11 mouse cellular contexts compared by ENCODE assay signal in genomic region chr1:165579332-165579731, GRCm38 (mm10). TPM values are rescaled to one million over a fixed set of nuclear protein-coding genes. Genes with fewer than 3 reads are reported as not detected.
DNase-seq lines count a peak whose midpoint lies in the region; ATAC-seq and TF ChIP-seq lines count a peak whose summit lies in the region.
"Had no signal": no experiment of that assay in that cellular context is flagged by ENCODE, and none has a peak within 500 bp of the region (broad histone marks: within the 10 kb centered on the region; RNA-seq: fewer than 3 reads in every experiment).

No protein-coding gene starts in this region.

- no peaks in the 10 kb centered on the region for H3K4me1 ChIP-seq in embryonic facial prominence, embryonic 11.5 days (ENCODE audit: control insufficient read depth, insufficient read depth, low read length)
- no peaks in the 10 kb centered on the region for H3K4me1 ChIP-seq in embryonic facial prominence, embryonic 10.5 days
- H3K4me1 ChIP-seq in lung, postnatal 0 days (ENCODE audit: insufficient read depth, low read depth, low read length): no peaks in the 10 kb centered on the region
- 0 out of 2 replicates have a peak, but pooled peaks cover 6% of the 10 kb centered on the region for H3K4me1 ChIP-seq in limb, embryonic 10.5 days
- H3K4me1 ChIP-seq: neural tube, embryonic 13.5 days had no signal

- ATAC-seq in embryonic facial prominence, embryonic 11.5 days (replicated peaks; ENCODE audit: insufficient number of reproducible peaks, low FRiP score, low TSS enrichment, low read depth): no peak
- no peak for ATAC-seq in lung, postnatal 0 days
- ATAC-seq in megakaryocyte progenitor cell, adult 5-6 weeks (replicated peaks; ENCODE audit: poor library complexity): peak; percentile 37; the same call in 1 of the 2 replicates

- H3K27me3 ChIP-seq in embryonic facial prominence, embryonic 11.5 days (ENCODE audit: control insufficient read depth, insufficient read depth, low read length): no peaks in the 10 kb centered on the region
- H3K27me3 ChIP-seq in embryonic facial prominence, embryonic 10.5 days (replicated peaks; ENCODE audit: low read depth, poor library complexity, severe bottlenecking): no peaks in the 10 kb centered on the region
- H3K27me3 ChIP-seq in lung, postnatal 0 days (replicated peaks; ENCODE audit: insufficient read depth, low read length): no peaks in the 10 kb centered on the region
- H3K27me3 ChIP-seq in limb, embryonic 10.5 days (ENCODE audit: low read depth, poor library complexity, severe bottlenecking): no peaks in the 10 kb centered on the region
- H3K27me3 ChIP-seq: neural tube, embryonic 13.5 days had no signal

- H3K36me3 ChIP-seq in embryonic facial prominence, embryonic 11.5 days (replicated peaks; ENCODE audit: control insufficient read depth, insufficient read depth, low read depth, low read length): no peaks in the 10 kb centered on the region
- H3K36me3 ChIP-seq in embryonic facial prominence, embryonic 10.5 days (replicated peaks): no peaks in the 10 kb centered on the region
- no peaks in the 10 kb centered on the region for H3K36me3 ChIP-seq in lung, postnatal 0 days (ENCODE audit: insufficient read depth, low read length)
- H3K36me3 ChIP-seq in limb, embryonic 10.5 days: no peaks in the 10 kb centered on the region
- H3K36me3 ChIP-seq: neural tube, embryonic 13.5 days had no signal

- 47% methylated on average over 5 of the region's 5 CpGs for WGBS in embryonic facial prominence, embryonic 11.5 days
- 50% methylated on average over 5 of the region's 5 CpGs for WGBS in embryonic facial prominence, embryonic 10.5 days
- WGBS in lung, postnatal 0 days: 50% methylated on average over 5 of the region's 5 CpGs
- 53% methylated on average over 5 of the region's 5 CpGs for WGBS in limb, embryonic 10.5 days

- no peaks in the 10 kb centered on the region for H3K9me3 ChIP-seq in embryonic facial prominence, embryonic 11.5 days (replicated peaks; ENCODE audit: control insufficient read depth, low read length)
- H3K9me3 ChIP-seq in embryonic facial prominence, embryonic 10.5 days: no peaks in the 10 kb centered on the region
- no peaks in the 10 kb centered on the region for H3K9me3 ChIP-seq in lung, postnatal 0 days (ENCODE audit: low read length)
- no peaks in the 10 kb centered on the region for H3K9me3 ChIP-seq in limb, embryonic 10.5 days (replicated peaks)
- H3K9me3 ChIP-seq: neural tube, embryonic 13.5 days had no signal

- peak; percentile 37 for DNase-seq in embryonic facial prominence, embryonic 11.5 days (ENCODE audit: low spot score)
- no peak for DNase-seq in embryonic facial prominence, embryonic 10.5 days (ENCODE audit: low spot score)
- DNase-seq in lung, postnatal 0 days (ENCODE audit: low spot score): no peak
- DNase-seq in lung, postnatal 36 days: no peak
- peak; percentile 26 for DNase-seq in WW6 (ENCODE audit: low read depth, low spot score)
- DNase-seq in left cerebral cortex, postnatal 4 days: no peak
- DNase-seq in limb, embryonic 10.5 days (ENCODE audit: low spot score): no peak
- DNase-seq: lung, postnatal 10 days had no signal

- intact Hi-C loops in left cerebral cortex, postnatal 4 days (cut with DNase I): no loop called here

- no peak overlapping the region for H3K4me3 ChIP-seq in embryonic facial prominence, embryonic 11.5 days (ENCODE audit: low read depth, low read length)
- H3K4me3 ChIP-seq in embryonic facial prominence, embryonic 10.5 days: no peak overlapping the region
- H3K4me3 ChIP-seq in lung, postnatal 0 days (ENCODE audit: low read depth, low read length): no peak overlapping the region
- no peak overlapping the region for H3K4me3 ChIP-seq in limb, embryonic 10.5 days
- H3K4me3 ChIP-seq: erythroblast, embryonic 14.5 days; neural tube, embryonic 13.5 days had no signal

- no peak for TF ChIP-seq EP300 in lung, postnatal 0 days (IDR thresholded peaks at IDR 0.05)

- H3K9ac ChIP-seq in embryonic facial prominence, embryonic 11.5 days (replicated peaks; ENCODE audit: low read length): no peak overlapping the region
- no peak overlapping the region for H3K9ac ChIP-seq in lung, postnatal 0 days (replicated peaks; ENCODE audit: low read depth)
- H3K9ac ChIP-seq: neural tube, embryonic 13.5 days had no signal

- no peak overlapping the region for H3K4me2 ChIP-seq in embryonic facial prominence, embryonic 11.5 days (ENCODE audit: low read depth, low read length)
- no peak overlapping the region for H3K4me2 ChIP-seq in lung, postnatal 0 days (replicated peaks; ENCODE audit: low read depth, low read length)
- H3K4me2 ChIP-seq: neural tube, embryonic 13.5 days had no signal

- peak; percentile 57 for TF ChIP-seq CTCF in lung, postnatal 0 days (IDR thresholded peaks at IDR 0.05)

- H3K27ac ChIP-seq in embryonic facial prominence, embryonic 11.5 days (replicated peaks; ENCODE audit: low read depth, low read length): no peak overlapping the region
- H3K27ac ChIP-seq in embryonic facial prominence, embryonic 10.5 days (replicated peaks): no peak overlapping the region
- no peak overlapping the region for H3K27ac ChIP-seq in lung, postnatal 0 days (ENCODE audit: low read length)
- H3K27ac ChIP-seq in limb, embryonic 10.5 days: no peak overlapping the region
- H3K27ac ChIP-seq: neural tube, embryonic 13.5 days had no signal

RNA-seq across cellular contexts. Expression of gene Mpzl1, which starts 55.0 kb away (rescaled TPM):
- polyA plus RNA-seq in embryonic facial prominence, embryonic 11.5 days (2014; fragmentation: Nextera tagmentation; extraction: Ambion mirVana): 158 and 169 TPM in 2 replicates
- 138 and 139 TPM in 2 replicates for polyA plus RNA-seq in embryonic facial prominence, embryonic 10.5 days (2016; fragmentation: Nextera tagmentation; extraction: Ambion mirVana)
- 136 and 149 TPM in 2 replicates for polyA plus RNA-seq in lung, postnatal 0 days (2015; fragmentation: Nextera tagmentation; extraction: Ambion mirVana)
- total RNA-seq in megakaryocyte progenitor cell, adult 5-6 weeks (2015): 2.3 and 4.1 TPM in 2 replicates
- total RNA-seq in megakaryocyte progenitor cell, adult 5-6 weeks (2017): 0.33 and 0.84 TPM in 2 replicates
- 10 to 100 TPM; 73.1 to 74.3 TPM for total RNA-seq in left cerebral cortex, postnatal 4 days (2021)
- polyA plus RNA-seq in limb, embryonic 10.5 days (2016; fragmentation: Nextera tagmentation; extraction: Ambion mirVana): 141 and 148 TPM in 2 replicates

Comparison
In these comparisons a context has a peak if more than half of its experiments do, and no peak if none do; other contexts are left out.
1. DNase-seq: peak in embryonic facial prominence, embryonic 11.5 days (single experiment) and WW6 (single experiment); none in embryonic facial prominence, embryonic 10.5 days (single experiment), lung, postnatal 0 days (single experiment), lung, postnatal 36 days (single experiment), left cerebral cortex, postnatal 4 days (single experiment) and limb, embryonic 10.5 days (single experiment).